Mouse (Mus musculus) bone marrow macrophage, adult 2 months (primary cell): ENCODE results near the gene Esrrg.

Experiments
- CTCF ChIP-seq: IDR thresholded peaks from 2 replicates; pipeline ENCODE4 v1.5.1; 2012; ENCODE audit warnings: low read depth, mild to moderate bottlenecking, low read length, moderate library complexity
- POLR2A ChIP-seq: IDR thresholded peaks from 2 replicates; pipeline ENCODE4 v1.6.1; 2012; ENCODE audit warnings: mild to moderate bottlenecking, low read depth, low read length, borderline replicate concordance

DNA sequence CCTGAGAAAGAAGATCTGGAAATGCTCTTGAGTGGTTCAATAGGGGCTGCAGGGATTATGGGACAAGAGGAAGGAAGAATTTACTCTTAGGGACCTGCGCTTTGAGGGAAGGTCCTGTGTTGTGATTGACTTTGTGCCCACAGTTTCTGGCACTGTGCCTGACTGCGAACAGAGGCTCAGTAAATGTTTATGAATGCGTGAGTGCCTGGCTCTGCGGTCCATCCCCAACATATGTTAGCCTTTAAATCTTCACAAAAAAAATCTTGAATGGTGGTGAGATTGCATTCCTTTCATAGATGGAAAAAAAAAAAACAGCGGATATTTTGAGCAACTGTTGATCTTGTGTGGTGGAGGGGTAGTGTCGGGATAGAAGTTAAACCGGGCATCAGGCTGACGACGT, 52.4 kb downstream of the Esrrg start:
- TF ChIP-seq POLR2A: no peak
- TF ChIP-seq CTCF: no peak
